Mouse (Mus musculus) stomach, postnatal 0 days (tissue): ENCODE results near the gene Rnf24.

Experiments used
- CTCF ChIP-seq: IDR thresholded peaks from 2 replicates; pipeline ENCODE4 v1.5.1; 2016; ENCODE audit warnings: antibody characterized with exemption, low read depth, mild to moderate bottlenecking, moderate library complexity
- EP300 ChIP-seq: optimal IDR thresholded peaks from 2 replicates; pipeline ENCODE3; 2016; ENCODE audit warnings: antibody characterized with exemption

DNA sequence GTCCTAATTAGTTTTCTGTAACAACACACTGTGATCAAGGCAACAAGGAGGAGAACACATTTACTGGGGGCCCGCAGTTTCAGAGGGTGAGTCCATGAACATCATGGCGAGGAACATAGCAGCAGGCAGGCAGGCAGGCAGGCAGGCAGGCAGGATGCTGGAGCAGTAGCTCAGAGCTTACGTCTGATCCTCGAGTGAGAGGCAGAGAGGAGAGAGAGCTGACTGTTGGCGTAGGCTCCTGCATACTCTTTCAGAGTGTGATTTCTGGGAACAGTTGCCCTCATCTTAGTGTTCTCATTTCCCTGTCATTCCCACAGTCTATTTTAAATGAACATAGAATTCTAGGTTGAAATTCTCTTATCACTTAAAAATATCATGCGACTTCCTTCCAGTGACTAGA, 24.4 kb upstream of the Rnf24 start:
- no peak for TF ChIP-seq CTCF
- TF ChIP-seq EP300, result no peak
